Mouse (Mus musculus): ENCODE data around the gene Klhdc3. TPM values are rescaled to one million over a fixed set of nuclear protein-coding genes. Genes with fewer than 3 reads are reported as not detected.

Gene Klhdc3
- 37.8 and 49.3 TPM in 2 replicates for total RNA-seq (2023)

DNA sequence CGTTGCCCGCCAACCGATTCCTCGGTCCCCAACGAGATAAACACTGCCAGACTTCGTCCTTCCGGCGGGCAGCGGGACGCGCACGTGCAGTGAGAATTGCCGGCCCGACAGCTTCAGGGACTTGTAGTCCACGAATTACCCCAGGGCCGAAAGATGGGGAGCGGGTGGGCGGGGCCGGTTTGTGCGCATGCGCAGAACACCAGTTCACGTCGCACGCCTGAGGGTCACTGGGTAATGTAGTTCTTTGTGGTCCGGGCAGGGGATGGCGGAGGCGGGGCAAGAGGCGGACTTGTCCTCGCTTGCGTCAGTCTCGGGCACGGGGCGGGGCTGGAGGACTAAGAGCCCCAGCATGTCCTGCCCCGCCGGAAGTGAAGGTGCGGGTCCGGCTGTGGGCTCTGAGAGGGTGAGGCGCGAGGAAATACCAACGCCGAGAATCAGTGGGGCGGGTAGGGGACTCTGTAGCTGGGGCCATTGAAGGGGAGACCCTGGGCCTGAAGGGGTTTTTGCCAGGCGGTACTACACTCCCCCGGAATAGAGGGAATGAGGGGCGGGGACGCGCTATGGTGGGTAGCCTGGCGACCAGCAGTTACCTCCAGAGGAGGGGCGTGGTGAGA is at the start of gene Klhdc3:
TSS of gene Klhdc3 (minus strand) at position 155 of the 614 bp plus-strand sequence.

DNA sequence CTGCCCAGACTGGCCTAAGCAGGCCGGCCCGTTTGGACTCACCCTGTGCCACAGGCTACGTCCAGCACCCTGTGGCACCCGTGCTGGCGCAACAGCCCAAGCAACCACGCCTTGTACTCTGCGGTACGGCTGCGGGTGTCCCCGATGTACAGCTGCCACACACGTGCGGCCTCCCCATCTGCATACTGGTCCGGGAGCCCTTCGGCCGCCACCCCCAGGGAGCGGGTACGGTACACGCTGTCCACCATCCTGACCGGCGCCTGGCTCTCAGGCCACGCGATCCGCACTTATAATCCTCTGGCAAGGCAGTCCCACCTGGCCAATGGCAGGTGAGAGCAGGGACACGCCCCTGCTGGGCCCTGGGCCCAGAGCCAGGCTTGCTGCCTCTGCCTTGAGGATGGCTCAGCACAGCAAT is 48.2 kb upstream of the Klhdc3 start, which contains the start of gene Gnmt:
TSS of gene Gnmt (minus strand) at position 265 of the 415 bp plus-strand sequence.

DNA sequence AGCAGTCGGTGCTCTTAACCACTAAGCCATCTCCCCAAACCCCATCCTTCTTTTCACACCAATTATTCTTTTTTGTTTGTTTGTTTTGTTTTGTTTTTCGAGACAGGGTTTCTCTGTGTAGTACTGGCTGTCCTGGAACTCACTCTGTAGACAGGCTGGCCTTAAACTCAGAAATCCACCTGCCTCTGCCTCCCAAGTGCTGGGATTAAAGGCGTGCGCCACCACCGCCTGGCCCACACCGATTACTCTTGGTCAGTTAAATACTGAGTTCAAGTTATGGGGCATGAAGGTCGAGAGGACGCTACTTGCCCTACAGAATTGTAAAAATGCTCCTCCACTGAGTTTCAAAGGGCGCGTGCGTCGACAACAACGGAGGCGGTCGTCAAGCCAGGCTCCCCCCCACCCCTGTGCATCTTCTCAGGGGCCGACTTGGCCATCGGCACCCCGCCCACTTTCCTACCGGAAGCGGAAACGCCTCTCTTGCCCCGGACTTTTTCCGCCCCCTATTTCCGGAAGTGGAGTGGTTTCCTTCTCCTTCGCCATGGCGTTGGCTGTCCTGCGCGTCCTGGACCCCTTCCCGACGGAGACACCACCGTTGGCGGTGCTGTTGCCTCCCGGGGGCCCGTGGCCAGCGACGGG is 30.4 kb upstream of the Klhdc3 start, which contains the start of gene Pex6:
TSS of gene Pex6 (plus strand) at position 505 of the 639 bp plus-strand sequence.

DNA sequence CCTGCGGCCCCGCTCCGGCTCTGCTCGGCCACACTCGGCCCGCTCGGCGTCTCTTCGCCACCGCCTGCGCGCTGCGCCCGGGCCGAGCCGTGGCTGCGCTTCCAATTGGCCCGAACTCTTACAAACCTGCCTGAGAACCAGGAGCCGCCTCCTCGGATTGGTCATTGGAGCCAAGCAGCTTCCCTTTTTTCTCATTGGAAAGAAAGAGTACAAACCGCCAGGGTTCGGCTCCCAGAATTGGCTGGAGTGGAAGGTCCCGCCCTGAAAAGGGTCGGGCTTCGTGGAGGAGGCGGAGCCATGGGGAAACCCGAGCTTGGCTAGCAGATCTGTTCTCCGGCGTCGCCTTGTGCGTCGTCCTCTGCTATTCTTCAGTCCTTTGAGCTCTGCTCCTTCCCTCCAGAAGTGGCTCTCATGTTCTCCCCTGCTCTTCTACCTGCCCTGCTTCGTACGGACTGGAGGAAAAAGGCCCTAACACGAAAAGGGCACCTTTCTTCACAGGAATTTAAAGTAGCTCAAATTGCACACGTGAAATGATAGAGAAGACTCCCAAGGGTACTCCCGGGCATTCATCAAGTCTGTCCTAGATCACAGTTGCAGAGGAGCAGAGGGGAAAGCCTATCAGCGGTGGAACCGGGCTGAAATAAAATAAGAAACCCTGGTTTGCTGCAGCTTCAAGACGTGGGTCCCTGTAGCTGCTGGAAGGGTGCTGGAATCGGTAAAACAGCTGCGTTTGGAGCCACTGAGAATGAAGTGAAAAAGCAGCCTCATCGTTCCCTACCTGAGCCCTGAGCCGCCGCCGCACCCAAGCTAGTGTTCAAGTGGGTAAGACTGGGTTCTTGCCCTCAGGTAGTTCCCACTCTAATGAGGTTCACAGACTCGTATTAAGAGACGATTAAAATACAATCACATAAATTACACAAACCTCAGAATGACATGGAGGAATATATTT is 24.4 kb upstream of the Klhdc3 start, which contains the start of gene Ppp2r5d:
TSS of gene Ppp2r5d (minus strand) at position 225 of the 949 bp plus-strand sequence.

GRCm38 (mm10) chr17:46678416-46678815 is 2.3 kb downstream of the Klhdc3 start, which contains the start of gene Mea1:
TSS of gene Mea1 (plus strand) at chr17:46678793.

DNA sequence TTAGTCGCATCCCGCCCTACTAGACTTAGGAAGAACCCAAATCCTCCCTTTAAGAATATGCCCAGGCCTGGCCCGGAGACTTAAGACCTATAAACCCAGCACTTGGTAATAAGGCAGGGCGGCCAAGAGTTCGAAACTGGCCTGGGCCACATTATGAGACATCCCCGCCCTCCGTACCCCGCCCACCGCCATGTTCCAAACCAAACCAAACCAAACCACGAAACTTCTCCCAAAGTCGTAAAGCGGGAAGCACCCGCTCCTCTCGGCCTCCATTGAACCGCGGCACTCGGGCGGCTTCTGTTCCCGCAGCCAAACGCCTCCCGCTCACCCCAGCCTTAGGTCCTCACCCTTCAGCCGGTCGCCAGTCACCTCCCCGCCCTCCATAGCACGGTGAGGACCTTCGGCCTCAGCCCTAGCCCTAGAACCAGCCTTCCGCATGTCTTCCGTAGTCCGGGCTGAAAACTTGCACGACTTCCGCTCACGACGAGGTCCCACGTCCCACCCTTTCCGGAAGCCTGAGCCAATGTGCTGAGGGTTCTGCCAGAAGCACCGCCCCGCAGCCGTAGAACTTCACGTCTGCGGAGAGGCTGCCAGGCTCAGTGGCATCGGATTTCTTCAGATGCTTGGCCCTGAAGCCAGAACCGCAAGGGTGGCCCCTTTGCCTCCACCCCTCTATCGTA is 6.7 kb downstream of the Klhdc3 start, which contains the start of gene Rrp36:
TSS of gene Rrp36 (minus strand) at position 503 of the 680 bp plus-strand sequence.

DNA sequence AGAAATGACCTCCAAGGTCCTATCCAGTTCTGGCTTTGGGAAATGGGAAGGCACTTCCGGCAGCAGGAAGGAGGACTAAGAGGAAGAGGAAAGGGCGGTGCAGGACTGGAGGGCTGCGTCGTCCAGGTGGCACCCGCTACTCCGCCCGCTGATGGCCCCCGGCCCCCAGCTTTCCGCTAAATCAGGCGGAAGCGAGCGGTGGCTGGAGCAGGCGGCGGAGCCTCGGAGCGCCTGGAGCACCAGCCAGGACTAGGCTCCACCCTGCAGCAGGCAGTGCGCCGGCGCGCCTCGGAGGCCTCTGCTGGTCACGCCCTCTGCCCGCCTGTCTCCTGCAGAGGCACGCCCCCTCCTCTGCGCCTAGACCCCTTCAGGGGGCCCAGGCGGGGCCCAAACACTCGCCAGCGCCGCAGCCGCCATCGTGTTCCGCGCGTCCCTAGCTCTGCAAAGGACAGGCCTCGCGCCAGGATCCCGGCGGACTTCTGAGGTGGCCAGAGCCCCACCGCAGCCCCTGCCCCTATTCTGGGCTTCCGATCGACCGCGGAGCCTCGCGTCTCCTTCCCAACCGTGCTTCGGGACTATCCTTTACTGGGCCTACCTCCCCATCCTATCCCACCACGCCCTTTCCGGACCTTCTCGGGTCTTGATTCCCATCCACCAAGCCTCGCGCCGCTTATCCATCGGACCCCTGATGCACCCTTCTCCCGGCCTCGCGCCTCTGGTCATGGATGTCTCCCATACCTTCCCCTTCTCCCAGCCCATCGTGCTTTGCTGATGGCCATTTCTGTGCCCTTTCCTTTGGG is 30.3 kb downstream of the Klhdc3 start, which contains the start of gene Cul7:
TSS of gene Cul7 (plus strand) at position 106 of the 800 bp plus-strand sequence.

DNA sequence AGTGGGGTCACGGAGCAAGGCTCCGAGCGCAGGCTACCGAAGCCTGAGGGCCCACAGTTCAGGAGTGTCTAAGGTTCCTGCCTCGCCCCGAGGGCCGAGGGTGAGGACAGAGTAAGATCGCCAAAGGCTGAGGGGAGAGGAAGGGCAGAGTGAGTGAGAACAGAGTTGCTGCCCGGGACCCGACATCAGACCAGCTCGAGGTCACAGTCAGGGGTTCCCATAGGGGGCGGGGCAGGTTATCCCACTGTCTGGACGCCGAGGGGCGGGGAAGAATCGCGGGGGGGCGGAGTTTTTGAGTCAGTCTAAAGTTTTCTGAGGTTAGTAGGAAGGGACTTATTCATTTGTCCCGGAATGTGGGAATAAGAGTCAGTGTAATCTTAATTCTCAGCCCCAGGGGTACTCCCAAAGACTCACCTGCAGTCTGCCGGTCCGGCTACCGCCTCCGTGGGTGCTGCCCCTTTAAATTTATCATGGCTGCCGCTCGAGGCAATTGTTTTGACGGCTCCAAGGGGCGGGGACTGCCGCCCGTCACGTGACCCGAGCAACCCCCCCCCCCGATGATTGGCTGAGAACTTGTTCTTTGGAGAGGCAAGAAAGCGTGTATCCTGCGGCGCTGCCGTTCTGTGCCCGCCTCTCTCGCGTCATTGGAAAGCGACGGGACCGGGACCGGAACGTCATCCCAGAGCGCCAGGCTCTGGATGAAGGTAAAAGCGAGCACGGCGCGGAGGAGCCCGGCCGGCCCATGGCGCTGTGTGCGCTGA is 35.0 kb downstream of the Klhdc3 start, which contains the start of the genes Klc4 and Mrpl2:
TSS of gene Klc4 (minus strand) at position 462 of the 761 bp plus-strand sequence.
TSS of gene Mrpl2 (plus strand) at position 669 of the 761 bp plus-strand sequence.

DNA sequence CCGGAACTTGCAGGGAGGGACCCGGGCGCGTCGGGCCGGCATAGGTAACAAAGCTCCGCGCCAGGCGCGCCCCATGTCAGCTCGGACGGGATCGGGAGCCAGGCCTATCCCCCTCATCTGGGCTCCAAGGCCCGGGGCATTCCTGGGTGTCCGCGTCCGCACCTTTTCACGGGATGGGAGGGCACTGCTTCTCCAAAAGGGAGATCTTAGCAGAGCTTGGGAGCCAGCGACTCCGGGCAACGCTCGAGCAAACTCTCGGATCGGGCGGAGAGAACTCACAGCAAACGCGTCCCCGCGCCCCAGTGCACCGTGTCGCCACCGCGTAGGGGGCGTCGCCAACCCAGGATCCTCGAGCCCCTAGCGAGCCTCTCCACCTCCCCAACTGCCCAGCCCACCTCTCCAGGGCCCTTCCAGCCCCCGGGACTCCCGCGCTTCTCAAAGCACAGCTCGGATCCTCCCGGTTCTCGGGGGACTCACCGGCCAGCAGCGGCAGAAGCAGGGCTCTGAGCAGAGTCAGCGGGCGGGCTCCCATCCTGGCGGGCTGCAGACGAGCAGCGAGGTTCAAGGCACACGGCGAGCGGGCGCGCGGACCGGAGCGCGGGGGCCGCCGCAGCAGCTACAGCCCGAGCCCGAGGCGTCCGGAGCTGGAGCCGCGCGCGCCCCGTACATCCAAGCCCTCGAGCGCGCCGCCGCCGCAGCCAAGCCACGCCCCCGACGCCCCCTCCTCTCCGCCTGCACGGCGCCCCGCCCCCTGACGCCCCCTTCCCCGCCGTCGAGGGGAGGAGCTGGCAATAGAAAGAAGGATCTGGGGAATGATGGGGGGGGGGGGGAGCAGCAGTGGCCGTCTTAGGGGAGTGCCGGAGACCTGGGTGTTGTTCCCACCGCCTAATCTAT is 51.7 kb downstream of the Klhdc3 start, which contains the start of gene Ptk7:
TSS of gene Ptk7 (minus strand) at position 714 of the 894 bp plus-strand sequence.

Other genes with a start within 250 kb of the Klhdc3 start
- gene Slc22a7, start 242.5 kb downstream of the Klhdc3 start, total RNA-seq (2023): not detected in 2 replicates
- not detected in 2 replicates for gene Ttbk1, start 193.2 kb downstream of the Klhdc3 start, total RNA-seq (2023)
- 2.2 and 2.4 TPM in 2 replicates for gene Dnph1, start 184.2 kb downstream of the Klhdc3 start, total RNA-seq (2023)
- 3.0 and 4.5 TPM in 2 replicates for gene Cul9, start 134.5 kb downstream of the Klhdc3 start, total RNA-seq (2023)
- gene Srf, start 124.7 kb downstream of the Klhdc3 start, total RNA-seq (2023): 41.9 and 58.0 TPM in 2 replicates
- gene Ptk7, start 51.4 kb downstream of the Klhdc3 start, total RNA-seq (2023): 0.11 and 0.38 TPM in 2 replicates
- 28.2 and 32.4 TPM in 2 replicates for gene Klc4, start 34.9 kb downstream of the Klhdc3 start, total RNA-seq (2023)
- gene Mrpl2, start 34.7 kb downstream of the Klhdc3 start, total RNA-seq (2023): 15.6 and 21.9 TPM in 2 replicates
- 1.2 and 3.0 TPM in 2 replicates for gene Cul7, start 30.6 kb downstream of the Klhdc3 start, total RNA-seq (2023)
- gene Rrp36, start 6.6 kb downstream of the Klhdc3 start, total RNA-seq (2023): 8.5 and 14.2 TPM in 2 replicates
- gene Mea1, start 2.1 kb downstream of the Klhdc3 start, total RNA-seq (2023): 34.1 and 39.8 TPM in 2 replicates
- gene Ppp2r5d, start 24.2 kb upstream of the Klhdc3 start, total RNA-seq (2023): 26.0 and 27.5 TPM in 2 replicates
- gene Pex6, start 30.5 kb upstream of the Klhdc3 start, total RNA-seq (2023): 18.7 and 24.4 TPM in 2 replicates
- 3.2 and 3.7 TPM in 2 replicates for gene Gnmt, start 48.3 kb upstream of the Klhdc3 start, total RNA-seq (2023)
- 77.2 and 118 TPM in 2 replicates for gene Cnpy3, start 71.3 kb upstream of the Klhdc3 start, total RNA-seq (2023)
- not detected in 2 replicates for gene Ptcra, start 82.8 kb upstream of the Klhdc3 start, total RNA-seq (2023)
- 8.1 and 10.7 TPM in 2 replicates for gene 2310039H08Rik, start 91.7 kb upstream of the Klhdc3 start, total RNA-seq (2023)
- 36.0 and 45.6 TPM in 2 replicates for gene Rpl7l1, start 101.8 kb upstream of the Klhdc3 start, total RNA-seq (2023)
- 26.0 and 32.4 TPM in 2 replicates for gene Bicral, start 177.6 kb upstream of the Klhdc3 start, total RNA-seq (2023)
- gene Tbcc, start 209.8 kb upstream of the Klhdc3 start, total RNA-seq (2023): 13.0 and 20.4 TPM in 2 replicates
- not detected in 2 replicates for gene Prph2, start 229.5 kb upstream of the Klhdc3 start, total RNA-seq (2023)

All from neutrophil, adult 65 days (primary cell).